Mouse (Mus musculus) MEL (cell line): ENCODE measurements at regions not wholly inside any gene's neighbourhood (a gene's known extent, or its start where the extent isn't known, plus 50 kb on each side); places are given as distances from the start of the nearest gene placed in this dataset.

Source experiments
- DNase-seq: peaks from one replicate; pipeline ENCODE4 v3.0.0; 2011; ENCODE audit warnings: low read depth, low spot score
- H3K27ac ChIP-seq: 2 replicates; pipeline ENCODE4 v1.5.1; 2012; ENCODE audit warnings: low read depth, mild to moderate bottlenecking, control low read depth, low read length, moderate library complexity; ENCODE audit not compliant: control insufficient read depth
- H3K27me3 ChIP-seq, 2 experiments: fragments of 150-350 bp in 1 of 2; sonication (generic) in 1 of 2; 2 replicates each; pipeline ENCODE4 v1.6.1; 2012; ENCODE audit warnings: low read length in 2 of 2, mild to moderate bottlenecking in 2 of 2, improper control_type of control experiment in 1 of 2, moderate library complexity in 1 of 2; ENCODE audit not compliant: insufficient read depth in 2 of 2, control insufficient read depth in 1 of 2
- H3K36me3 ChIP-seq, 2 experiments: 2 replicates each; pipeline ENCODE4 v1.6.1; 2012 to 2014; ENCODE audit warnings: low read length in 2 of 2, improper control_type of control experiment in 1 of 2, inconsistent platforms in 1 of 2, mild to moderate bottlenecking in 1 of 2; ENCODE audit not compliant: insufficient read depth in 2 of 2, control insufficient read depth in 1 of 2
- H3K4me1 ChIP-seq, 2 experiments: fragments of 150-350 bp in 1 of 2; sonication (generic) in 1 of 2; 2 replicates each; pipeline ENCODE4 v1.6.1; 2012; ENCODE audit warnings: low read length in 2 of 2, improper control_type of control experiment in 1 of 2, mild to moderate bottlenecking in 1 of 2; ENCODE audit not compliant: insufficient read depth in 2 of 2, control insufficient read depth in 1 of 2
- H3K4me3 ChIP-seq, 2 experiments: fragments of 150-350 bp in 1 of 2; sonication (generic) in 1 of 2; 2 replicates each; pipeline ENCODE4 v1.5.1; 2012; ENCODE audit warnings: low read depth in 2 of 2, low read length in 2 of 2, mild to moderate bottlenecking in 2 of 2, moderate library complexity in 2 of 2, control low read depth in 1 of 2, improper control_type of control experiment in 1 of 2; ENCODE audit not compliant: control insufficient read depth in 1 of 2, insufficient read depth in 1 of 2
- H3K79me2 ChIP-seq: 2 replicates; pipeline ENCODE4 v1.6.1; 2012; ENCODE audit warnings: mild to moderate bottlenecking, low read length, moderate library complexity; ENCODE audit not compliant: control insufficient read depth, poor library complexity, insufficient read depth
- H3K9ac ChIP-seq: 2 replicates; pipeline ENCODE4 v1.6.1; 2012; ENCODE audit warnings: low read depth, mild to moderate bottlenecking, control low read depth, low read length, moderate library complexity; ENCODE audit not compliant: control insufficient read depth, poor library complexity, severe bottlenecking
- H3K9me3 ChIP-seq: fragments of 150-350 bp; sonication (generic); replicated peaks from 2 replicates; pipeline ENCODE4 v1.6.1; 2012; ENCODE audit warnings: mild to moderate bottlenecking, low read length, improper control_type of control experiment, moderate library complexity; ENCODE audit not compliant: insufficient read depth
- BHLHE40 ChIP-seq: IDR thresholded peaks from 2 replicates; pipeline ENCODE4 v1.6.1; 2012; ENCODE audit warnings: low read depth, mild to moderate bottlenecking, inconsistent platforms, low read length, improper control_type of control experiment, borderline replicate concordance
- CHD2 ChIP-seq: IDR thresholded peaks from 2 replicates; pipeline ENCODE4 v1.6.1; 2011; ENCODE audit warnings: low read length, improper control_type of control experiment
- E2F4 ChIP-seq: IDR thresholded peaks from 2 replicates; pipeline ENCODE4 v1.6.1; 2011; ENCODE audit warnings: low read depth, low read length, improper control_type of control experiment, borderline replicate concordance
- EP300 ChIP-seq, 2 experiments: IDR thresholded peaks; 2 replicates each; pipeline ENCODE4 v1.6.1; 2011; ENCODE audit warnings: improper control_type of control experiment in 2 of 2, low read length in 2 of 2, low read depth in 1 of 2, mild to moderate bottlenecking in 1 of 2
- ETS1 ChIP-seq: IDR thresholded peaks from 2 replicates; pipeline ENCODE4 v1.6.1; 2012; ENCODE audit warnings: low read depth, mild to moderate bottlenecking, inconsistent platforms, low read length, improper control_type of control experiment, moderate library complexity
- GABPA ChIP-seq: IDR thresholded peaks from 2 replicates; pipeline ENCODE4 v1.6.1; 2012; ENCODE audit warnings: low read depth, mild to moderate bottlenecking, inconsistent platforms, low read length, improper control_type of control experiment, moderate library complexity
- JUND ChIP-seq: IDR thresholded peaks from 2 replicates; pipeline ENCODE4 v1.6.1; 2011; ENCODE audit warnings: low read depth, mild to moderate bottlenecking, improper control_type of control experiment, low read length
- KAT2A ChIP-seq: conservative IDR thresholded peaks from 2 replicates; pipeline ENCODE4 v1.6.1; 2012; ENCODE audit warnings: low read depth, low read length, improper control_type of control experiment, inconsistent platforms
- MEF2A ChIP-seq: IDR thresholded peaks from 2 replicates; pipeline ENCODE4 v1.6.1; 2014; ENCODE audit warnings: low read depth, mild to moderate bottlenecking, inconsistent platforms, low read length, improper control_type of control experiment; ENCODE audit not compliant: poor library complexity, insufficient replicate concordance, severe bottlenecking; ENCODE audit errors: extremely low read depth
- MYC ChIP-seq: IDR thresholded peaks from 2 replicates; pipeline ENCODE4 v1.6.1; 2011; ENCODE audit warnings: low read depth, mild to moderate bottlenecking, low read length, improper control_type of control experiment, moderate library complexity
- POLR2AphosphoS2 ChIP-seq: IDR thresholded peaks from 2 replicates; pipeline ENCODE4 v1.6.1; 2011; ENCODE audit warnings: low read length, improper control_type of control experiment
- POLR2AphosphoS5 ChIP-seq: IDR thresholded peaks from 2 replicates; pipeline ENCODE4 v1.6.1; 2012; ENCODE audit warnings: low read depth, borderline replicate concordance, mild to moderate bottlenecking, inconsistent platforms, low read length, moderate library complexity, mixed read lengths
- TCF12 ChIP-seq: IDR thresholded peaks from 2 replicates; pipeline ENCODE4 v1.6.1; 2014; ENCODE audit warnings: low read depth, mild to moderate bottlenecking, inconsistent platforms, low read length, improper control_type of control experiment, moderate library complexity
- UBTF ChIP-seq: IDR thresholded peaks from 2 replicates; pipeline ENCODE4 v1.6.1; 2012; ENCODE audit warnings: low read depth, mild to moderate bottlenecking, inconsistent platforms, low read length, improper control_type of control experiment, moderate library complexity, borderline replicate concordance; ENCODE audit not compliant: insufficient read depth
- ZC3H11A ChIP-seq: IDR thresholded peaks from 2 replicates; pipeline ENCODE4 v1.6.1; 2012; ENCODE audit warnings: low read depth, mild to moderate bottlenecking, inconsistent platforms, low read length, improper control_type of control experiment
- ZKSCAN1 ChIP-seq: IDR thresholded peaks from 2 replicates; pipeline ENCODE4 v1.6.1; 2012; ENCODE audit warnings: low read depth, mild to moderate bottlenecking, inconsistent platforms, low read length, improper control_type of control experiment, moderate library complexity

GRCm38 (mm10) chr15:33973466-33973865, 384.2 kb downstream of the 9430069I07Rik start:
- no peaks in the 10 kb centered on the region for H3K9me3 ChIP-seq
- no peaks in the 10 kb centered on the region for H3K27me3 ChIP-seq
- no peak overlapping the region for H3K4me3 ChIP-seq
- H3K79me2 ChIP-seq, result no peaks in the 10 kb centered on the region
- H3K27ac ChIP-seq, result no peak overlapping the region
- no peaks in the 10 kb centered on the region for H3K4me1 ChIP-seq
- no peaks in the 10 kb centered on the region for H3K36me3 ChIP-seq
- no peak overlapping the region for H3K9ac ChIP-seq
- DNase-seq, result no peak
- TF ChIP-seq TCF12 (no peak), E2F4 (no peak), MYC (no peak), ETS1 (no peak), ZKSCAN1 (no peak)

- Histone ChIP-seq H3K9me3 (no peaks in the 10 kb centered on the region), H3K27ac (no peak overlapping the region), H3K79me2 (no peaks in the 10 kb centered on the region), H3K4me3 (no peak overlapping the region), H3K4me1 (no peaks in the 10 kb centered on the region), H3K27me3 (no peaks in the 10 kb centered on the region), H3K9ac (no peak overlapping the region), H3K36me3 (no peaks in the 10 kb centered on the region)
- TF ChIP-seq MYC (no peak), POLR2AphosphoS2 (no peak), ZC3H11A (no peak), UBTF (no peak), GABPA (no peak), EP300 (IDR thresholded peaks at IDR 0.05; ENCODE audit: low read depth in 1 of 2, low read length in 2 of 2) (no peak), CHD2 (no peak)
- DNase-seq, result no peak
Measured at GRCm38 (mm10) chr15:33969409-33969808, 388.3 kb downstream of the 9430069I07Rik start.

GRCm38 (mm10) chr15:33935013-33935664, 422.5 kb downstream of the 9430069I07Rik start:
- H3K27ac ChIP-seq, result no peak overlapping the region
- H3K79me2 ChIP-seq, result no peaks in the 10 kb centered on the region
- no peak overlapping the region for H3K9ac ChIP-seq
- DNase-seq, result no peak
- no peak overlapping the region for H3K4me3 ChIP-seq
- TF ChIP-seq MEF2A (no peak), JUND (no peak), KAT2A (no peak), BHLHE40 (no peak), POLR2AphosphoS5 (no peak), POLR2AphosphoS2 (no peak)
- H3K27me3 ChIP-seq, result no peaks in the 10 kb centered on the region
- H3K4me1 ChIP-seq, result no peaks in the 10 kb centered on the region
- H3K36me3 ChIP-seq, result no peaks in the 10 kb centered on the region
- no peaks in the 10 kb centered on the region for H3K9me3 ChIP-seq
